Mouse (Mus musculus) cerebellum, adult 9-10 months (tissue): Measurements from ENCODE around the gene Lsm12.

Experiments
- DNase-seq: peaks from one replicate; pipeline ENCODE4 v3.0.0; 2022

Gene Lsm12

DNA sequence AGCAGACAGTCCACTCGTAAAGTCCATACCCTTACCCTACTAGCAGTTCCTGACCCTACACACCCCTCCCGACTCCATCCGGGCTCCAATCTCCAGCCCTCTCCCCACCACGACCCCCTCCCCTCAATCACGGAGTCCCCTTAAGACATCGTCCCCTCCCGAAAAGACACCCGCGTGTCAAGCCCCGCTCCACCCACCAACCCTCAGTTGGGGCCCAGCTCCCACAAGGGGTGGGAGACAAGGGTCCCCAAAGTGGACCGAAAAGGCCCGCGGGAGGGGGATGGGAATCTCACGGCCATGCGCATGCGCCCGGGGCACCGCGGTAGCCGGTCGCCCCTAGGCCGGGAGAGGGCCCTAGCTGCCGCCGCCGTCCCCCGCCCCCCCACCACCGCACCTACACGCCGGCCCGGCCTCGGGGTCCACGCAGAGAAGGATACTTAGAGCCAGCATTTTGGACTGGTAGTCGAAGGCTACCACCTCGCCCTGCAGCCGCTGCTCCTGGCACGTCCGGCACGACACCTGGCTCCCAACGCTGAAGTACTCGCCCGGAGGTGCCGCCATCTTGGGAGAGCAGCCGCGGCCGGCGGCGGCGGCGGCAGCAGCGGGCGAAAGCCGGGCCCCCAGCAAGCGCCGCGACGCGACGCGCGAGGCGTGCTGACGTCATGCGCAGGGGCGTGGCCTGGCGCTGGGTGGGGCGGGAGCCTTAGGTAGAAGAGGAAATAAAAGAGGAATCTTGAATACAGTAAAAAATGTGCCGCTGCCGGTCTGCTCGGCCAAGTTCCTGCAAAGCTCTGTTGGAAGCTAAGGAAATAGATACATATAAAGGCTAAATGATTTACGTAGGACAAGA lies at the start of gene Lsm12:
Lsm12 (minus strand) TSS at position 651 of the 850 bp plus-strand sequence.
- peak; percentile 95 for DNase-seq

- DNase-seq = peak; percentile 99
Observed at GRCm38 (mm10) chr11:102230006-102230741, 45.1 kb upstream of the Lsm12 start, which contains the start of gene Hdac5. Gene Hdac5, minus strand, starts transcription at chr11:102230166.

- peak; percentile 66 for DNase-seq
Observed at GRCm38 (mm10) chr11:102229331-102229953, 44.3 kb upstream of the Lsm12 start.

DNA sequence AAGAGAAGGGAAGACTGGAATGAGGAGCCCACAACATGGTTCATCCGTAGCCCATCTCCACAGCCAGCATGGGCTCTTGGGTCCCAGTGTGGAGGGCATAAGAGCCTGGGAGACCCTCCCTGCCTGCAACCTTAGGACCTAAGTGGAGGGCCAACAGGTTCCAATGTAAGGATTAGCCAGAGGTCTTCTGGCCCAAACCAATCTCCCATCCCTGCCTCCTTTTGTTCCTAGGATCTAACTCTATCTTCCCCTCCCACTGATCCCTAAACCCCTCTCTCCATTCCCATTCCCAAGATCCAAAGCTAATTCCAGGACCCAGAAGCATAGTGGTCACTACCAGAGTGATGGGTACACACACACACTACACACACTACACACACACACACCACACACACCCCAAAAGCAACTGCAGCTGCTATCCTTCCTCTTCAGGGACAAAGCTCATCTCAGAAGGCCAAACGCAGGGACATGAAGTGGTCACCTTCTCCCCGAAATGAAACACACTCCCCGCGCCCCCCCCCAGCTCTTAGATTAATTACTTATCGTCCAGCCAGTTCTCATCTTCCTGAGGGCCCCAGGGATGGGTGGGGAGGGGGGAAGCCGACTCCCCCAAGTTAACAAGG lies 43.7 kb upstream of the Lsm12 start:
- peak; percentile 38 for DNase-seq

DNA sequence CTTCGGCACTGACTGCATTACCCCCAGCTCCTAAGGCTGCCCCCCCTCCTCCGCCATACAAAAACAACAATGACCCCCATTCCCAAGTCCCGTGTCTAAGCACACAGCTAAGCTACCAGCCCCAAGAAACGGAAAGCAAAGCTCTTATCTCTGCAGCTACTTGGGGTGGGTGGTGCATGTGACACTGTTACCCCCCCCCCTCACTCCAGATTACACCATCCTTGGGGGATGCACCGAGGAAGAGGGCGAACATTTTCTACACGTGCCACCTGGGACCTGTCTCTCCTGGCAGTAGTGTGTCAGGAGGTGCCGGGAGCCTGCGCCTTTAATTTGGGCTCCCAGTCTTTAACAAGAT lies 43.1 kb upstream of the Lsm12 start:
- DNase-seq = no peak

GRCm38 (mm10) chr11:102227270-102228190 lies 42.4 kb upstream of the Lsm12 start:
- peak; percentile 43 for DNase-seq

DNA sequence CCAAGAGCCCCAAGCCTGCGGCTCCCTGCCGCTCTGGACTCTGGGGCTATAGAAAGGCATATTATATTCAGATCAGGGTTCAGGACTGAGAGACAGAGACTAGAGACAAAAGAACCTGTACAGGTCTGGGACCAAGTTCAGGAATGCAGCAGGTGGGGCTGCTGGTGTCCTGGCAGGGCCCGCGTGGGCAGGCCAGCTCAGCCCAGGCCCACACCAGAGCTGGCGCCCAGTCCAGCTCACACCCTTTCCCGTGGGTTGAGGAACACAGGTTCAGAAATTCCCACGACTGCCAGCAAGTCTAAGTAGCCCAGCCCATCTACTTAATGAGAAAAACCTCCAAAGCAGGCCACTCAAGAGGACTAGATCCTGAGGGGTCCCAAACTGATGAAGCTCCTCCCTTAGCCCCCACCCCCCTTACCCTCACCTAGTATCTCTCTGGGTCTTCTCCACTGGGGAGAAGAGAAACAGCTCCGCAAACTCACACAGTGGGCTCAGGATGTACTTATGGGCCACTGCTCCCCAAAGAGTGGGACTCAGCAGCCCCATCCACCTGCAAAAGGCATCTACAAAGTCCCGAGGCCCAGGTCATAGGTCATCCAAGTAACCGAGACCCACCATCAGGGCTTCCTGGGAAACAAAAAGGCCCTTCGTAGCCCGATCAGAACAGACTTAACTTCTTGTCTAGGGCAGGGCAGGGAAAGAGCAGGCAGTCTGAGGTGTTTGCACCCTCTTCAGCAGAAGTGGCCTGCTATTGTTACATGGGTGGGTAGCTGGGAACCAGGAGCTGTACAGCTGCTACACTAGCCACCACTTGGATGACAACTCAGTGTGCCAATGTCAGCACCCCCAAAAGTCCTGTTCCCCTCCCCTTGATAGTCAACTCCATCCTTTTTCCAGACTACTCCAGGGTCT lies 41.2 kb upstream of the Lsm12 start:
- peak; percentile 46 for DNase-seq

- no peak for DNase-seq
Observed at GRCm38 (mm10) chr11:102225221-102225620, 40.1 kb upstream of the Lsm12 start.

DNA sequence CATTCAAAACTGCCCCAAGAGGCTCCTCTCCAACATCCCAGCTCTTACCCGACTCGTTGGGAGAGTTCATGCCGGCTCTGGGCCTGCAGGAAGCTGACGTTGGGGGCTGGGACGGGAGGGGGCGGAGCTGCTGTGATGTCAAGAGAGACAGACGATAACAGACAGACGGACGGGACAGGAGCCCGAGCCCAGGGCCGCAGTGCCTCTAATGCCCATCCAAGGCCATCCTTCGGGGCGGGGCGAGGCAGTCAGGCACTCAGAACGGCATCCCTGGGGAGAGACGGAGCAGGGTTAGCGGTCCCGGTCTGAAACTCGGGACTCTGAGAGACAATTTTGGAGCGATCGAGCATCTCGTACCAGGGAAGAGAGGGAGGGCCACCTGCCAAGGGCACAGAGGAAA lies 39.6 kb upstream of the Lsm12 start:
- peak; percentile 59 for DNase-seq

DNA sequence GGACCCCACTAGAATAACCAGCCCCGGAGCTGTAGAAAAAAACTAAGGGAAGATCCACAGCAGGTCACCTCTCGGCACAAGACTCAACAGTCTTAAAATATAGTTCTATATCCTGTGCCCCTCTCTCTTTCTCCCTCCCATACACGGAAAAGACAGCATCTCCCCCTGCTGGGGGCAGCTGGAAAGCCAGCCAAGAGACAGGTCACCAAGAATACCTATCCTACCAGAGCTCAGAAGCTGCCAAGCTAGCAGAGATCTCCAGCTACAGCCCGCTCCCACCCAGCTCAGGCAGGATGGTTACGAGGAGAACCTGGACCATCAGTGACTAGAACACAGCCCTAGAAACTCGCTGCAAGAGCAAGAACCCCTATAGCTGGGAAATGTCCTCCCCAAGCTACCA lies 38.1 kb upstream of the Lsm12 start:
- DNase-seq = peak; percentile 61

GRCm38 (mm10) chr11:102221954-102222351 lies 36.9 kb upstream of the Lsm12 start:
- peak; percentile 70 for DNase-seq

DNA sequence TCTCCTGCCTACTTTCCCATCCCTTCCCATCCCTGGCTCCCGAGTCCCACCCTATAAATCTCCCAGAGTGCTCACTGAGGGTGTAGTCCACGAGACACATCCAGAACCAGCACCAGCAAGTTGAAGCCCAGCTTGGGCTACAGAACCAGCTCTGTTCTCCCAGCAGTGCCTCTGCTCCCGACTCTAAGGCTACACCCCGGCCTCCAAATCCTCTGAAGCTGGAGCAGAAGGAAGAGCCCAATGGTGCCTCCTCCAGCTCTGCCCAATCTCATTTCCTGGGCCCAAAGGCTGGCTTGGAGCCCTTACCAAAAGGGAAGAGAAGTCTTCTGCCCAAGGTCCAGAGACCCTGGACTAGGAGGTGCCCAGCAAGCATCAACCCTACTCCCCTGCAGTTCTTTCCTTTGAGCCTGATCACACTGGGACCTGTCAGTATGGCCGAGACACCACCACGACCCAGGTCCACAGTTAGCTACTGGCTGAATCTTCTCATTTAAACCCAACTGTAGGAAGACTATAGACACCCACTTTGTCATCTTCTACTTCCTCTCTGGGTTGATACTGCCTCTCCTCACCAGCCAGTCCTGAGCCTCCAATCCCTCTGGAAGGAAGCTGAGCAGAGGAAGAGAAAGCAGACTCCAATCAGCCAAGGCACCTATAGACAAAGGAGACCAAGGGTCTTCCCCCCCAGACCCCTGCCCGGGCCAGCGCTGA lies 36.3 kb upstream of the Lsm12 start:
- DNase-seq = no peak

DNA sequence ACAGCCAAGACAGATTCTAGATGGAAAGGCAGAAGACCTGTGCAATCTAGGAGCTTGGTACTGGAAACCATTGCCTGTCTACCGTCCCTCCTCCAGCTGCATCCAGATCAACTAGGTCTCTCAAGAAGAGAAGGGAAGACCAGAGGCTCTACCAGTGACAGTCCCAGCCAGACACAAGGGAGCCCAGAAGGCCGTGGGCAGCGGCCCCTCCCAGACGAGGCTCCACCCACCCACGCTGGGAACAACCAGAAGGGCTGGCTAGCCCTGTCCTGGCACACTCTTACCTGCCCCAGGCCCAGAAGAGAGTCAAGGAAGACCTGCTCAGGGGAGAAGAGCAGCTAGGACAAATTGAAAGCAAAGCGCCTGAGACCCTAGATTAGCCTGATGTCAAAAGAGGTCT lies 35.4 kb upstream of the Lsm12 start:
- DNase-seq = no peak

GRCm38 (mm10) chr11:102219994-102220346 lies 34.9 kb upstream of the Lsm12 start:
- peak; percentile 79 for DNase-seq

GRCm38 (mm10) chr11:102219247-102219993 lies 34.3 kb upstream of the Lsm12 start:
- DNase-seq = peak; percentile 74

GRCm38 (mm10) chr11:102218783-102219182 lies 33.7 kb upstream of the Lsm12 start:
- peak; percentile 97 for DNase-seq

- no peak for DNase-seq
Observed at GRCm38 (mm10) chr11:102217876-102218430, 32.9 kb upstream of the Lsm12 start.

GRCm38 (mm10) chr11:102217396-102217795 lies 32.3 kb upstream of the Lsm12 start:
- peak; percentile 69 for DNase-seq

DNA sequence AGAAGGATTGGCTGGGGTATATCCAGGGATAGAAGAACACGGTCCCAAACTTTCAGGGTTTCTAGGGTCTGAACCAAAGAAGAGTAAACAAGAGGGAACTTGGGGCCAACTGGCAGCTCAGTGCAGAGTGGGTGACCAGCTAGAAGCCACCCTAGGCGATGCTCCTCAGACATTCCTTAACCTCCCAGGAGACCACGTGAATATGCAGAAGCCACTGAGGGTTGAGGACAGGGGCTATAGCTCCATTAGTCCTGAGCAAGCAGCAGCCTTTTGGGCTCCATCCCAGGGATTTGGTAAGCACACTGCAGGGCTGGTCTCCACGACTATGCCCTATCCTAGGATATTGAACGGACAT lies 31.8 kb upstream of the Lsm12 start:
- no peak for DNase-seq
